Comparison of ENCODE assay signal across 16 mouse cellular contexts in genomic region chr15:78633413-78633812, GRCm38 (mm10). TPM values are rescaled to one million over a fixed set of nuclear protein-coding genes. Genes with fewer than 3 reads are reported as not detected.
A peak's percentile ranks its signal among the peaks of the same experiment; 100 is the strongest.
DNase-seq lines count a peak whose midpoint lies in the region; ATAC-seq and TF ChIP-seq lines count a peak whose summit lies in the region.
"Had no signal": no experiment of that assay in that cellular context is flagged by ENCODE, and none has a peak within 500 bp of the region (broad histone marks: within the 10 kb centered on the region; RNA-seq: fewer than 3 reads in every experiment).

No protein-coding gene starts in this region.

- H3K27ac ChIP-seq in hindbrain, embryonic 14.5 days: peak overlapping the region; percentile 63; the same call in 1 of the 2 replicates
- peak overlapping the region; percentile 47 for H3K27ac ChIP-seq in midbrain, embryonic 14.5 days (replicated peaks; ENCODE audit: low read depth, low read length)
- H3K27ac ChIP-seq in intestine, postnatal 0 days (ENCODE audit: low read depth, low read length): no peak overlapping the region
- H3K27ac ChIP-seq: heart, embryonic 15.5 days had no signal

- peaks cover 36% of the 10 kb centered on the region for H3K4me1 ChIP-seq in hindbrain, embryonic 14.5 days (replicated peaks; ENCODE audit: control insufficient read depth, insufficient read depth, low read length)
- H3K4me1 ChIP-seq in midbrain, embryonic 14.5 days (ENCODE audit: control insufficient read depth, insufficient read depth, low read length): peaks cover 31% of the 10 kb centered on the region
- no peaks in the 10 kb centered on the region for H3K4me1 ChIP-seq in intestine, postnatal 0 days (replicated peaks; ENCODE audit: control insufficient read depth, insufficient read depth, low read length)
- H3K4me1 ChIP-seq: heart, embryonic 15.5 days had no signal

- WGBS in hindbrain, embryonic 14.5 days: 16% methylated on average over 5 of the region's 5 CpGs
- WGBS in midbrain, embryonic 14.5 days: 22% methylated on average over 5 of the region's 5 CpGs
- WGBS in intestine, postnatal 0 days: 80% methylated on average over 5 of the region's 5 CpGs

- H3K9ac ChIP-seq in hindbrain, embryonic 14.5 days: no peak overlapping the region
- no peak overlapping the region for H3K9ac ChIP-seq in midbrain, embryonic 14.5 days (replicated peaks; ENCODE audit: low read length)
- H3K9ac ChIP-seq in intestine, postnatal 0 days (ENCODE audit: low read depth, low read length): no peak overlapping the region
- H3K9ac ChIP-seq: heart, embryonic 15.5 days had no signal

- TF ChIP-seq CTCF in intestine, postnatal 0 days (IDR thresholded peaks at IDR 0.05; ENCODE audit: low read depth): no peak

- ATAC-seq in hindbrain, embryonic 14.5 days (ENCODE audit: low FRiP score): no peak
- no peak for ATAC-seq in midbrain, embryonic 14.5 days (ENCODE audit: low FRiP score, low TSS enrichment)
- ATAC-seq in intestine, postnatal 0 days: no peak

- no peaks in the 10 kb centered on the region for H3K27me3 ChIP-seq in hindbrain, embryonic 14.5 days (ENCODE audit: control insufficient read depth, insufficient read depth, low read length)
- no peaks in the 10 kb centered on the region for H3K27me3 ChIP-seq in midbrain, embryonic 14.5 days (ENCODE audit: control insufficient read depth, insufficient read depth, low read length)
- no peaks in the 10 kb centered on the region for H3K27me3 ChIP-seq in intestine, postnatal 0 days (replicated peaks; ENCODE audit: control insufficient read depth, insufficient read depth, low read length)

- no peak overlapping the region for H3K4me2 ChIP-seq in hindbrain, embryonic 14.5 days (replicated peaks)
- no peak overlapping the region for H3K4me2 ChIP-seq in midbrain, embryonic 14.5 days (ENCODE audit: low read length)
- no peak overlapping the region for H3K4me2 ChIP-seq in intestine, postnatal 0 days (replicated peaks; ENCODE audit: low read depth)
- H3K4me2 ChIP-seq: heart, embryonic 15.5 days had no signal

- H3K4me3 ChIP-seq in hindbrain, embryonic 14.5 days (replicated peaks; ENCODE audit: low read length): no peak overlapping the region
- H3K4me3 ChIP-seq in midbrain, embryonic 14.5 days (replicated peaks; ENCODE audit: low read depth, low read length): no peak overlapping the region
- H3K4me3 ChIP-seq in intestine, postnatal 0 days (ENCODE audit: low read depth, low read length): no peak overlapping the region
- H3K4me3 ChIP-seq: erythroblast, embryonic 14.5 days; heart, embryonic 15.5 days had no signal

- no peaks in the 10 kb centered on the region for H3K9me3 ChIP-seq in hindbrain, embryonic 14.5 days (ENCODE audit: control insufficient read depth, low read length)
- H3K9me3 ChIP-seq in midbrain, embryonic 14.5 days (ENCODE audit: control insufficient read depth, low read length): no peaks in the 10 kb centered on the region
- H3K9me3 ChIP-seq in intestine, postnatal 0 days (ENCODE audit: control insufficient read depth): no peaks in the 10 kb centered on the region
- H3K9me3 ChIP-seq: heart, embryonic 15.5 days had no signal

- DNase-seq in right cerebral cortex, postnatal 4 days: peak; percentile 39
- no peak for DNase-seq in right cerebral cortex, adult 2 months (ENCODE audit: low spot score in 2 of 2)
- DNase-seq in hindbrain, embryonic 14.5 days (ENCODE audit: low spot score): peak; percentile 57
- peak; percentile 84 for DNase-seq in midbrain, embryonic 14.5 days
- DNase-seq in layer of hippocampus, postnatal 25 days (ENCODE audit: extremely low spot score in 1 of 2, low spot score in 1 of 2): no peak
- no peak for DNase-seq in urinary bladder, postnatal 25 days (ENCODE audit: low spot score)
- DNase-seq in T-cell, adult 2 months (ENCODE audit: low spot score): no peak
- DNase-seq: adrenal gland, adult 8-10 months; cerebellum, adult 2 months; liver; lung, adult 18-20 months; lung, postnatal 4 days; thymus, adult 18-20 months had no signal

- no peaks in the 10 kb centered on the region for H3K36me3 ChIP-seq in hindbrain, embryonic 14.5 days (replicated peaks; ENCODE audit: control insufficient read depth, insufficient read depth)
- H3K36me3 ChIP-seq in midbrain, embryonic 14.5 days (ENCODE audit: control insufficient read depth, insufficient read depth, low read length): no peaks in the 10 kb centered on the region
- H3K36me3 ChIP-seq in intestine, postnatal 0 days (ENCODE audit: control insufficient read depth, insufficient read depth): no peaks in the 10 kb centered on the region
- H3K36me3 ChIP-seq: heart, embryonic 15.5 days had no signal

RNA-seq across cellular contexts. Expression of gene Cyth4, which starts 36.6 kb away (rescaled TPM):
- 2.5 and 3.8 TPM in 2 replicates for polyA plus RNA-seq in hindbrain, embryonic 14.5 days (2014; fragmentation: Nextera tagmentation; extraction: Ambion mirVana)
- 1.8 and 2.3 TPM in 2 replicates for polyA plus RNA-seq in midbrain, embryonic 14.5 days (2014; fragmentation: Nextera tagmentation; extraction: Ambion mirVana)
- 10 to 100 TPM; 18.9 to 24.7 TPM for total RNA-seq in layer of hippocampus, postnatal 25 days (2021)
- polyA plus RNA-seq in intestine, postnatal 0 days (2015; fragmentation: Nextera tagmentation; extraction: Ambion mirVana): 2.5 and 3.1 TPM in 2 replicates

Comparison
In these comparisons a context has a peak if more than half of its experiments do, and no peak if none do; other contexts are left out.
1. DNase-seq: peak in right cerebral cortex, postnatal 4 days (single experiment), hindbrain, embryonic 14.5 days (single experiment) and midbrain, embryonic 14.5 days (single experiment); none in right cerebral cortex, adult 2 months (0 of 2), layer of hippocampus, postnatal 25 days (0 of 2), urinary bladder, postnatal 25 days (single experiment) and T-cell, adult 2 months (single experiment).